Mouse (Mus musculus) heart, embryonic 14.5 days (tissue): Measurements from ENCODE around the gene C1s1. TPM values are rescaled to one million over a fixed set of nuclear protein-coding genes. Genes with fewer than 3 reads are reported as not detected.
"Not testable (repeated sequence)": the region's sequence is repeated elsewhere in the genome, so short reads cannot be mapped to it uniquely, and the experiment has no call there.

Experiments used
- ATAC-seq: fragments of 200-750 bp; cut with Nextera tagmentation; 2 replicates; pipeline ENCODE4 v1.8.0; 2017; ENCODE audit warnings: low read depth, moderate TSS enrichment; ENCODE audit not compliant: insufficient number of reproducible peaks, insufficient read depth, low FRiP score
- H3K27ac ChIP-seq, 2 experiments: fragments of 200-500 bp in 1 of 2; fragments of 300-500 bp in 1 of 2; sonication (generic) in 1 of 2; replicated peaks in 1 of 2; 2 replicates each; pipeline ENCODE4 v1.5.1; 2012 to 2014; ENCODE audit warnings: low read depth in 2 of 2, low read length in 2 of 2, control low read depth in 1 of 2, mild to moderate bottlenecking in 1 of 2, mixed read lengths in 1 of 2; ENCODE audit not compliant: control insufficient read depth in 1 of 2, insufficient read depth in 1 of 2
- H3K27me3 ChIP-seq: fragments of 300-500 bp; sonication (generic); 2 replicates; pipeline ENCODE4 v1.6.1; 2014; ENCODE audit warnings: mild to moderate bottlenecking, low read length, control low read depth; ENCODE audit not compliant: control insufficient read depth, insufficient read depth
- H3K36me3 ChIP-seq: fragments of 300-500 bp; sonication (generic); 2 replicates; pipeline ENCODE4 v1.6.1; 2014; ENCODE audit warnings: mild to moderate bottlenecking, control low read depth, low read length, mixed read lengths; ENCODE audit not compliant: control insufficient read depth, insufficient read depth
- H3K4me1 ChIP-seq, 2 experiments: fragments of 200-500 bp in 1 of 2; fragments of 300-500 bp in 1 of 2; sonication (generic) in 1 of 2; 2 replicates each; pipeline ENCODE4 v1.6.1; 2012 to 2014; ENCODE audit warnings: low read length in 2 of 2, control low read depth in 1 of 2, mixed read lengths in 1 of 2; ENCODE audit not compliant: control insufficient read depth in 2 of 2, insufficient read depth in 2 of 2
- H3K4me2 ChIP-seq: fragments of 300-500 bp; sonication (generic); 2 replicates; pipeline ENCODE4 v1.6.1; 2014; ENCODE audit warnings: mild to moderate bottlenecking, low read length
- H3K4me3 ChIP-seq, 2 experiments: fragments of 200-500 bp in 1 of 2; fragments of 300-500 bp in 1 of 2; sonication (generic) in 1 of 2; 2 replicates each; pipeline ENCODE4 v1.5.1; 2012 to 2014; ENCODE audit warnings: low read length in 2 of 2, mild to moderate bottlenecking in 2 of 2, control low read depth in 1 of 2, low read depth in 1 of 2, moderate library complexity in 1 of 2; ENCODE audit not compliant: control insufficient read depth in 1 of 2, insufficient read depth in 1 of 2
- H3K9ac ChIP-seq: fragments of 300-500 bp; sonication (generic); 2 replicates; pipeline ENCODE4 v1.6.1; 2014; ENCODE audit warnings: mild to moderate bottlenecking, low read length
- H3K9me3 ChIP-seq: fragments of 300-500 bp; sonication (generic); 2 replicates; pipeline ENCODE4 v1.6.1; 2016; ENCODE audit warnings: low read length, control low read depth; ENCODE audit not compliant: control insufficient read depth
- WGBS: fragments of 180-500 bp; shearing (Covaris S2); extraction: QIAGEN DNeasy Blood & Tissue Kit; methylation state at CpG from one replicate; pipeline ENCODE4 v1.1.7; 2014; 5-methylcytosine and 5-hydroxymethylcytosine counted together
- polyA plus RNA-seq: library from polyadenylated mRNA; unstranded; fragments of >200 nt; fragmentation: Nextera tagmentation; extraction: Ambion mirVana; gene quantifications from 2 replicates; pipeline ENCODE4 v1.2.1, GENCODE M21; 2014

The C1s1 gene
- polyA plus RNA-seq, 1 experiment from 2014 or later: 0.07 TPM

DNA sequence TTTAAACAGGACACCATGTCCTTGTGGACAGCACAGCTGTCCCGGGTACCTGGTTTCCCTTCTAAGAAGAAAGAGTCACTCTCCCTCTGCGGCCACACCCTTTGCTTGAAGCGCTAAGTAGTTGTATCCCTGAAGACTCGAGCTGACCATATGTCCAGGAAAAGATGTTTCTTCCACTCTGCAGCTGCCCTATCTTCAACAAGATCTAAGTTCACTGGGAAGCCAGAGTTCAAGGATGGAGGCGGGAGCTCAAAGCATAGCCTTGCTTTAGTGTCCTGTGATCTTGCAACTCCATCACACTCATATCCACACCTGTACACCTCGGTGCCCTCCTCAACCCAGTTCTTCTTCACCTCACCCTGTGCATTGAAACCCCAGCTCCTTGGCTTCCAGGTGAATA lies 30.2 kb downstream of the C1s1 start:
- Histone ChIP-seq H3K4me2 (no peak overlapping the region), H3K9ac (no peak overlapping the region), H3K9me3 (no peaks in the 10 kb centered on the region), H3K27me3 (no peaks in the 10 kb centered on the region), H3K36me3 (no peaks in the 10 kb centered on the region), H3K4me1 (no peaks in the 10 kb centered on the region), H3K4me3 (no peak overlapping the region), H3K27ac (no peak overlapping the region)
- ATAC-seq: no peak
- WGBS: 54% methylated on average over 6 of the region's 6 CpGs

DNA sequence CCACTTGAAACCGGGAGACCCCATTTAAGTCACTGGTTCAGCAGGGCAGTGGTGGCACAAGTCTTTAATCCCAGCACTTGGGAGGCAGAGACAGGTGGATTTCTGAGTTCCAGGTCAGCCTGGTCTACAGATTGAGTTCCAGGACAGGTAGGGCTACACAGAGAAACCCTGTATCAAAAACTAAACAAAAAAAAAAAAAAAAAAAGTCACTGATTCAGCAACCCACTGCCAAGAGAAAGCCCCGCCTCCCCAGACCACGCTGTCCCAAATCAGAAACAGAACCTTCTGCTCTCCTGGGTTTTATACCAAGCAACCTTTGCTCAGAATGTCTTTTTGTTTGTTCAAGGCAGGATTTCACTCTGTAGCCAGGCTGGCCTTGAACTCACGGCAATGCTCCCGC lies 33.0 kb downstream of the C1s1 start:
- WGBS: 91% methylated on average over 5 of the region's 5 CpGs
- H3K9ac ChIP-seq, H3K4me2 ChIP-seq, ATAC-seq, H3K27me3 ChIP-seq, H3K36me3 ChIP-seq, H3K9me3 ChIP-seq, H3K4me1 ChIP-seq, H3K4me3 ChIP-seq, H3K27ac ChIP-seq: not testable (repeated sequence)

- 63% methylated on average over 10 of the region's 10 CpGs for WGBS
- Histone ChIP-seq H3K4me3 (no peak overlapping the region), H3K4me2 (no peak overlapping the region)
Measured at GRCm38 (mm10) chr6:124508292-124508691, 33.9 kb downstream of the C1s1 start.

DNA sequence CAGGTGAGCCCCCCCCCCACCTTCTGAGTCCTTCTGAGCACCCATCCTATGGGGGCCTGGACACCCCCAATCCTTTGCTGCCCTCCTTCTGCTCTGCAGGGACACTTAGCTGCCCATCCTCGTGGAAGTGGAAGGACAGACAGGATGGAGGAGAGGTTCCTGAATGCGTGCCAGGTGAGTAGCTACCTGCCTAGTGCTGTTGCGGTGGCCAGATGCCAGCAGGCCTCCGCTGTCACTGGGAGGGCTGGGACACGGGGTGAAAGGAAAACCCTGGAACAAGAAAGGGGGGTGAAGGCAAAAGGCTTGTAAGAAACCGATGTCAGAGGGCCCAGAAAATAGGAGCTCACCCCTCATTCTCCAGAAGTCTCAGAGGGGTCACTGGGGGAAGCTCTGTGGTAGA lies 35.2 kb downstream of the C1s1 start:
- H3K4me1 ChIP-seq: no peaks in the 10 kb centered on the region
- no peaks in the 10 kb centered on the region for H3K9me3 ChIP-seq
- no peak overlapping the region for H3K27ac ChIP-seq
- H3K4me2 ChIP-seq: no peak overlapping the region
- 79% methylated on average over 6 of the region's 6 CpGs for WGBS
- no peak for ATAC-seq
- H3K27me3 ChIP-seq: no peaks in the 10 kb centered on the region
- no peak overlapping the region for H3K4me3 ChIP-seq
- H3K9ac ChIP-seq: no peak overlapping the region
- H3K36me3 ChIP-seq: no peaks in the 10 kb centered on the region

More at GRCm38 (mm10) chr6:124508292-124508691, 33.9 kb downstream of the C1s1 start:
- Histone ChIP-seq H3K27me3 (no peaks in the 10 kb centered on the region), H3K36me3 (no peaks in the 10 kb centered on the region), H3K4me1 (no peaks in the 10 kb centered on the region), H3K27ac (no peak overlapping the region), H3K9ac (no peak overlapping the region), H3K9me3 (no peaks in the 10 kb centered on the region)
- no peak for ATAC-seq

DNA sequence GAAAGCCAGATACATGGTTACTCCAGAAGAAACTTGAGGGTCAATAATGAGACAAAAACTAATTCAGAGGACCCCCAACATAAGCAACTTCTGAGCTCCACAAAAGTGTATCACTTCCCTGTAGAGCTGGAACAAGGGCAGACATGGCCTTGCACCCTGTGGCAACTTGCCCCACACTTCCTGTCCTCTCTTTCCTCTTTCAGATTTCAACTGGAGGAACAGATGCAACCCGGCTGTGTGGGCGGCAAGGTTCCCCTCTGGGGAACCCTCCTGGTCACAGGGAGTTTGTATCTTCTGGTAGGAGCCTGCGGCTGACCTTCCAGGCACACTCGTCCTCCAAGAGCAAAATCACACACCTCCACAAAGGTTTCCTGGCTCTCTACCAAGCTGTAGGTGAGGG lies 37.1 kb downstream of the C1s1 start:
- 63% methylated on average over 4 of the region's 4 CpGs for WGBS
- H3K27ac ChIP-seq: no peak overlapping the region
- no peak overlapping the region for H3K4me3 ChIP-seq
- no peak for ATAC-seq
- no peak overlapping the region for H3K4me2 ChIP-seq
- no peaks in the 10 kb centered on the region for H3K27me3 ChIP-seq
- no peaks in the 10 kb centered on the region for H3K9me3 ChIP-seq
- H3K4me1 ChIP-seq: no peaks in the 10 kb centered on the region; a peak in 1 of 4 replicates
- H3K9ac ChIP-seq: no peak overlapping the region
- no peaks in the 10 kb centered on the region for H3K36me3 ChIP-seq

DNA sequence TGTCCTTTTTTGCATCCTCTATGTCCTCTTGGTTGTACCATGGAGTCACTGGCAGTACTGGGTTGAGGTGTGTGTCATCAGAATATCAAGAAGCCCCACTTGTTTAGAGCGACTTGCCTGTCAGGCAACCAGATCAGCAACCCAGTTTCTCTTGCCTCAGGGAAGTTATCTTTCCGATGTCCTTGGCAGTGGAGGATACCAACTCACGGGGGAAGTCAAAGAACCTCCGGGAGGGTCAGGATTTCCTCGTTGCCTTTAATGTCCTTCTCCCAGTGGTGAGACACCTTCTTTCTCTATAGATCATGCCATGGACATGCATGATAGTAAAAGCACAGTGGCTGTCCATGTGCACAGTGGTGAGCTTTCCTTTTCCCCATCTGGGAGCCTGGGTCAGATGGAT lies 40.1 kb downstream of the C1s1 start:
- no peaks in the 10 kb centered on the region for H3K36me3 ChIP-seq
- 71% methylated on average over 5 of the region's 5 CpGs for WGBS
- H3K9ac ChIP-seq: no peak overlapping the region
- no peak for ATAC-seq
- H3K4me3 ChIP-seq: no peak overlapping the region
- no peaks in the 10 kb centered on the region for H3K9me3 ChIP-seq
- no peak overlapping the region for H3K4me2 ChIP-seq
- H3K27me3 ChIP-seq: no peaks in the 10 kb centered on the region
- H3K27ac ChIP-seq: no peak overlapping the region
- H3K4me1 ChIP-seq: no peaks in the 10 kb centered on the region; a peak in 1 of 4 replicates

DNA sequence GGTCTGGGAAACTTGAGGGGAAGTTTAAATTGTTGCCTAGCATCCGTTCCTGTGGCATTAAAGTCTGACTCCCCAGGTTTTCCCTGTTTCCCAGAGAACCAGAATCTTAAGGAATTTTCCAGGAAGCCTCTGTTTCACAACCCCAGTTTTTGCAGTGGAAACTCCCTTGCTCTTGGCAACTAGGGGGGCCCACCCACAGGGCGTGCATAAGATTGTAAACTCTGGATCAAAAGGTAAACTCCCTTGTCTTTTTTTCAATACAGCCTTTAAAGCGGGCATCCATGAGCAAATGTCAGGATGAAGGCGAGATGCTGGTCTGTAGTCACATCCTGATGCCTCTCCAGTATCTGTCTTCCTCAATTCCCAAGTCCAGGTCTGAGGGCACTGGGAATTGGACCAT lies 40.7 kb downstream of the C1s1 start:
- WGBS: 65% methylated on average over 4 of the region's 4 CpGs
- Histone ChIP-seq H3K9ac (no peak overlapping the region), H3K4me1 (no peaks in the 10 kb centered on the region; a peak in 1 of 4 replicates), H3K4me2 (no peak overlapping the region), H3K27me3 (no peaks in the 10 kb centered on the region), H3K9me3 (no peaks in the 10 kb centered on the region), H3K27ac (no peak overlapping the region), H3K4me3 (no peak overlapping the region), H3K36me3 (no peaks in the 10 kb centered on the region)
- ATAC-seq: no peak

GRCm38 (mm10) chr6:124499914-124500566 lies 42.1 kb downstream of the C1s1 start:
- Histone ChIP-seq H3K4me1 (no peaks in the 10 kb centered on the region; a peak in 1 of 4 replicates), H3K36me3 (no peaks in the 10 kb centered on the region), H3K9ac (no peak overlapping the region), H3K27me3 (no peaks in the 10 kb centered on the region), H3K27ac (no peak overlapping the region), H3K9me3 (peaks cover 4% of the 10 kb centered on the region; the same call in 1 of the 2 replicates), H3K4me3 (no peak overlapping the region), H3K4me2 (no peak overlapping the region)
- no peak for ATAC-seq
- whole genome bisulfite sequencing: 42% methylated on average over 10 of the region's 10 CpGs
